Mouse (Mus musculus) testis, adult 2 months (tissue): Measurements from ENCODE around the gene Bpnt1.

Source experiments
- CTCF ChIP-seq: fragments of 200-500 bp; IDR thresholded peaks from 2 replicates; pipeline ENCODE4 v1.5.1; 2012; ENCODE audit warnings: low read depth, mild to moderate bottlenecking, inconsistent platforms, low read length, moderate library complexity; ENCODE audit not compliant: control insufficient read depth, insufficient read depth, insufficient replicate concordance
- POLR2A ChIP-seq: fragments of 200-500 bp; IDR thresholded peaks from 2 replicates; pipeline ENCODE4 v1.6.1; 2012; ENCODE audit warnings: low read depth, mild to moderate bottlenecking, inconsistent platforms, low read length, moderate library complexity; ENCODE audit not compliant: control insufficient read depth

GRCm38 (mm10) chr1:185334136-185334535 lies 2.2 kb downstream of the Bpnt1 start:
- TF ChIP-seq POLR2A (no peak), CTCF (no peak)
